Mouse (Mus musculus) heart, postnatal 0 days (tissue): ENCODE measurements around the gene Slc16a10. TPM values are rescaled to one million over a fixed set of nuclear protein-coding genes. Genes with fewer than 3 reads are reported as not detected.
A peak's percentile ranks its signal among the peaks of the same experiment; 100 is the strongest.

ENCODE experiments used
- ATAC-seq: fragments of 200-750 bp; cut with Nextera tagmentation; 2 replicates; pipeline ENCODE4 v1.8.0; 2017; ENCODE audit warnings: low read depth, moderate number of reproducible peaks, moderate library complexity; ENCODE audit not compliant: insufficient read depth
- DNase-seq: peaks from one replicate; pipeline ENCODE4 v3.0.0-alpha.2; 2016; ENCODE audit warnings: low spot score
- H3K27ac ChIP-seq: fragments of 300-500 bp; sonication (generic); 2 replicates; pipeline ENCODE4 v1.5.1; 2014; ENCODE audit warnings: low read depth, mild to moderate bottlenecking
- H3K27me3 ChIP-seq: fragments of 300-500 bp; sonication (generic); 2 replicates; pipeline ENCODE4 v1.6.1; 2014; ENCODE audit warnings: low read length, mixed read lengths; ENCODE audit not compliant: control insufficient read depth, insufficient read depth
- H3K36me3 ChIP-seq: fragments of 300-500 bp; sonication (generic); replicated peaks from 2 replicates; pipeline ENCODE4 v1.6.1; 2014; ENCODE audit warnings: low read length, mixed read lengths; ENCODE audit not compliant: control insufficient read depth, insufficient read depth
- H3K4me1 ChIP-seq: fragments of 300-500 bp; sonication (generic); 2 replicates; pipeline ENCODE4 v1.6.1; 2014; ENCODE audit warnings: antibody characterized with exemption; ENCODE audit not compliant: control insufficient read depth, insufficient read depth
- H3K4me2 ChIP-seq: fragments of 300-500 bp; sonication (generic); 2 replicates; pipeline ENCODE4 v1.6.1; 2014; ENCODE audit warnings: low read depth, mild to moderate bottlenecking, low read length, moderate library complexity
- H3K4me3 ChIP-seq: fragments of 300-500 bp; sonication (generic); 2 replicates; pipeline ENCODE4 v1.5.1; 2014; ENCODE audit warnings: low read depth, low read length
- H3K9ac ChIP-seq: fragments of 300-500 bp; sonication (generic); replicated peaks from 2 replicates; pipeline ENCODE4 v1.6.1; 2014; ENCODE audit warnings: low read depth, low read length, mixed read lengths
- H3K9me3 ChIP-seq: fragments of 300-500 bp; sonication (generic); replicated peaks from 2 replicates; pipeline ENCODE4 v1.6.1; 2016; ENCODE audit warnings: low read length; ENCODE audit not compliant: control insufficient read depth
- CTCF ChIP-seq: IDR thresholded peaks from 2 replicates; pipeline ENCODE4 v1.5.1; 2016; ENCODE audit warnings: antibody characterized with exemption, control low read depth, low read depth
- EP300 ChIP-seq: IDR thresholded peaks from 2 replicates; pipeline ENCODE4 v1.6.1; 2016; ENCODE audit warnings: antibody characterized with exemption, low read depth
- WGBS: fragments of 180-500 bp; shearing (Covaris S2); extraction: QIAGEN DNeasy Blood & Tissue Kit; methylation state at CpG from one replicate; pipeline ENCODE4 v1.1.7; 2014; 5-methylcytosine and 5-hydroxymethylcytosine counted together
- polyA plus RNA-seq: library from polyadenylated mRNA; unstranded; fragments of >200 nt; fragmentation: Nextera tagmentation; extraction: Ambion mirVana; gene quantifications from 2 replicates; pipeline ENCODE4 v1.2.1, GENCODE M21; 2015
- total RNA-seq: library from RNA; depleted of rRNA; stranded (reverse); fragments of >200 nt; gene quantifications from 2 replicates; pipeline ENCODE4 v1.2.3, GENCODE M21; 2014; ENCODE audit warnings: low replicate concordance; rRNA removed

The Slc16a10 gene
- total and polyA plus RNA-seq, 2 experiments from 2014 or later = 11.6 to 15.6 TPM

DNA sequence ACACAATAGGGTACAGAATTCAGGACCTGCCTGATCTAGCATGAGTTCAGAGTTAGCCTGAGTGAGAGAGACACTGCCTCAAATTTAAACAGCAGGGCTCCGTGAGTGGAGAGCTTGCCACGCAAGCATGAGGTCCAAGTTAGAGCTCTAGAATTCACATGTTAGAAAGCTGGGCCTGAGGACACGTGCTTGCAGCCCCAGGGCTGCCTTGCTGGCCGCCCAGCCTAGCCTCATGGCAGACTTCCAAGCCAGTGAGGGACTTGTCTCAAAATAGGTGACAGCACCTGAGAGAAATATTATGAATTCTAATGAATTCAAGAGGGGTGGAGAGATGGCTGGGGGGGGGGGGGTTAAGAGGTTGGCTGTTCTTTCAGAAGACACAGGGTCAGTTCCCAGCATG, 134.1 kb downstream of the Slc16a10 start:
- ATAC-seq (no peak), DNase-seq (no peak)
- H3K4me1 ChIP-seq = 0 out of 2 replicates have a peak, but pooled peaks cover 4% of the 10 kb centered on the region
- H3K4me3 ChIP-seq = no peak overlapping the region
- H3K27ac ChIP-seq = no peak overlapping the region
- H3K4me2 ChIP-seq = no peak overlapping the region
- no peaks in the 10 kb centered on the region for H3K9me3 ChIP-seq
- TF ChIP-seq CTCF = no peak
- TF ChIP-seq EP300 = no peak
- no peak overlapping the region for H3K9ac ChIP-seq
- WGBS = 70% methylated on average over 4 of the region's 4 CpGs
- H3K27me3 ChIP-seq = no peaks in the 10 kb centered on the region
- no peaks in the 10 kb centered on the region for H3K36me3 ChIP-seq

- Histone ChIP-seq H3K27me3 (no peaks in the 10 kb centered on the region), H3K4me2 (no peak overlapping the region), H3K4me3 (no peak overlapping the region), H3K36me3 (no peaks in the 10 kb centered on the region), H3K27ac (no peak overlapping the region), H3K9ac (no peak overlapping the region), H3K9me3 (no peaks in the 10 kb centered on the region), H3K4me1 (0 out of 2 replicates have a peak, but pooled peaks cover 4% of the 10 kb centered on the region)
- WGBS = 57% methylated on average over 10 of the region's 10 CpGs
- TF ChIP-seq CTCF (no peak), EP300 (no peak)
- DNase-seq (peak; percentile 16), ATAC-seq (peak; percentile 70)
Observed at GRCm38 (mm10) chr10:40006963-40007362, 135.1 kb downstream of the Slc16a10 start.

DNA sequence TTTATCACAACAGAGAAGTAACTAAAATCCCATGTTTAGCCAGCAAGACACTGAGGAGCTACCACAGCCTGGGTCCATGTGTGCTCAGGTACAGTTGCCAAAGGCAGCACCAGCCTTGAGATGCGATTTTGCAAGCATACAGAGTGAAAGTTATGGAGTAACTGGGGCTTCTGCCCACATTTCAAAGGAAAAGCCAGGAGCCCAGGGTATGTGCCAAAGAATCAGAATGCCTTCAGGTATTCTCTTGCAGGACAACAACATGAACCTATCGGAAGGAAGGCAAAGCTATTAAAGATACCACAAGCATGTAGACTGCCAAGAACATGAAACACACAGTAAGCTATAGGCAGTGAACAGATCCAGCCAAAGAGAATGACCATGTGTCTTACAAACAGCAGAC, 141.3 kb downstream of the Slc16a10 start:
- Histone ChIP-seq H3K4me3 (no peak overlapping the region), H3K4me1 (no peaks in the 10 kb centered on the region), H3K4me2 (no peak overlapping the region), H3K9me3 (no peaks in the 10 kb centered on the region), H3K36me3 (no peaks in the 10 kb centered on the region), H3K27me3 (no peaks in the 10 kb centered on the region), H3K9ac (no peak overlapping the region), H3K27ac (no peak overlapping the region)
- ATAC-seq (no peak), DNase-seq (no peak)
- TF ChIP-seq CTCF = no peak
- TF ChIP-seq EP300 = no peak
- 86% methylated on average over 2 of the region's 2 CpGs for WGBS

- Histone ChIP-seq H3K36me3 (no peaks in the 10 kb centered on the region), H3K9me3 (no peaks in the 10 kb centered on the region), H3K27ac (no peak overlapping the region), H3K9ac (no peak overlapping the region), H3K4me3 (no peak overlapping the region), H3K27me3 (no peaks in the 10 kb centered on the region), H3K4me2 (no peak overlapping the region), H3K4me1 (no peaks in the 10 kb centered on the region)
- no peak for TF ChIP-seq CTCF
- TF ChIP-seq EP300 = no peak
- DNase-seq = no peak
- no peak for ATAC-seq
- WGBS = 25% methylated on average over 4 of the region's 4 CpGs
Observed at GRCm38 (mm10) chr10:39991155-39991554, 150.9 kb downstream of the Slc16a10 start.

DNA sequence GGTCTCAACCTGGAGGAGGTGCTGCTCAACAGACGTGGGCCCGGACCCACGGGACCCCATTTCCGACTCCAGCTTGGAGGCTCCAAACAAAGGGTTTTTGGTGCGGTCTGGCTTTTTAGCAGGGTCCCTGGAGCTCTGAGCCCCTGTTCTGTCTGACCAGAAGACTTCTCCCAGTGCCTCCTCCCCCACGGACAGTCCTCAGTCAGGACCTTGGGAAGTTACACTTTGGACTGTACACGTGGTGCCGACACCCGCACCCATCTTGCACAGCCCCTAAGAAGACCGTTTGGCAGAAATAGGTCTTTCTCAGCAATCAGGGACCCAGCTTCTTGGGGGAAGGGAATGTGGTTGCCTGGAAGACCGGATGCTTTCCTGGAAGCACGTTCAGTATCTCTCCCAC, 155.6 kb downstream of the Slc16a10 start, which contains the start of gene Mfsd4b5:
Gene Mfsd4b5 (minus strand): TSS at position 181 of the 400 bp plus-strand sequence.
- H3K27ac ChIP-seq = no peak within 1 kb of the TSS
- 81% methylated on average over 12 of the region's 12 CpGs for WGBS
- H3K4me2 ChIP-seq = no peak within 1 kb of the TSS
- no peak for TF ChIP-seq EP300
- H3K4me1 ChIP-seq = no peaks in the 10 kb centered on the region
- H3K9ac ChIP-seq = no peak within 1 kb of the TSS
- H3K9me3 ChIP-seq = no peaks in the 10 kb centered on the region
- DNase-seq = no peak
- no peaks in the 10 kb centered on the region for H3K36me3 ChIP-seq
- no peak for ATAC-seq
- H3K4me3 ChIP-seq = no peak within 1 kb of the TSS
- H3K27me3 ChIP-seq = no peaks in the 10 kb centered on the region

Other genes with a start within 250 kb of the Slc16a10 start
- 2.8 and 3.2 TPM in 2 replicates for gene Mfsd4b4, start 243.0 kb downstream of the Slc16a10 start, total RNA-seq
- gene Mfsd4b4, start 243.0 kb downstream of the Slc16a10 start, polyA plus RNA-seq = 2.9 and 3.0 TPM in 2 replicates
- not detected in 2 replicates for gene Mfsd4b2, start 215.3 kb downstream of the Slc16a10 start, total RNA-seq
- not detected in 2 replicates for gene Mfsd4b2, start 215.3 kb downstream of the Slc16a10 start, polyA plus RNA-seq
- 1.1 and 4.3 TPM in 2 replicates for gene Mfsd4b3, start 182.1 kb downstream of the Slc16a10 start, total RNA-seq
- gene Mfsd4b3, start 182.1 kb downstream of the Slc16a10 start, polyA plus RNA-seq = 1.5 and 2.2 TPM in 2 replicates
- not detected in 2 replicates for gene Mfsd4b5, start 155.6 kb downstream of the Slc16a10 start, total RNA-seq
- 0.14 TPM in 1 of 2 replicates, not detected in the other for gene Mfsd4b5, start 155.6 kb downstream of the Slc16a10 start, polyA plus RNA-seq
- 0.97 and 3.8 TPM in 2 replicates for gene Mfsd4b1, start 117.0 kb downstream of the Slc16a10 start, total RNA-seq
- 2.3 and 2.4 TPM in 2 replicates for gene Mfsd4b1, start 117.0 kb downstream of the Slc16a10 start, polyA plus RNA-seq
- 10.0 and 12.8 TPM in 2 replicates for gene Rpf2, start 104.8 kb upstream of the Slc16a10 start, total RNA-seq
- 30.0 and 30.8 TPM in 2 replicates for gene Rpf2, start 104.8 kb upstream of the Slc16a10 start, polyA plus RNA-seq
- gene Gtf3c6, start 115.8 kb upstream of the Slc16a10 start, total RNA-seq = 25.7 and 55.0 TPM in 2 replicates
- gene Gtf3c6, start 115.8 kb upstream of the Slc16a10 start, polyA plus RNA-seq = 66.1 and 71.3 TPM in 2 replicates
- gene Amd1, start 159.9 kb upstream of the Slc16a10 start, total RNA-seq = 38.9 and 48.5 TPM in 2 replicates
- 23.1 and 25.8 TPM in 2 replicates for gene Amd1, start 159.9 kb upstream of the Slc16a10 start, polyA plus RNA-seq
- gene Cdk19, start 197.3 kb upstream of the Slc16a10 start, total RNA-seq = 7.3 and 11.6 TPM in 2 replicates
- 3.1 and 3.7 TPM in 2 replicates for gene Cdk19, start 197.3 kb upstream of the Slc16a10 start, polyA plus RNA-seq